Mouse (Mus musculus): ENCODE measurements around the gene Pnkp. TPM values are rescaled to one million over a fixed set of nuclear protein-coding genes. Genes with fewer than 3 reads are reported as not detected.

The Pnkp gene
- 26.4 and 29.7 TPM in 2 replicates for polyA plus RNA-seq (2014; fragmentation: Nextera tagmentation; extraction: Ambion mirVana)

DNA sequence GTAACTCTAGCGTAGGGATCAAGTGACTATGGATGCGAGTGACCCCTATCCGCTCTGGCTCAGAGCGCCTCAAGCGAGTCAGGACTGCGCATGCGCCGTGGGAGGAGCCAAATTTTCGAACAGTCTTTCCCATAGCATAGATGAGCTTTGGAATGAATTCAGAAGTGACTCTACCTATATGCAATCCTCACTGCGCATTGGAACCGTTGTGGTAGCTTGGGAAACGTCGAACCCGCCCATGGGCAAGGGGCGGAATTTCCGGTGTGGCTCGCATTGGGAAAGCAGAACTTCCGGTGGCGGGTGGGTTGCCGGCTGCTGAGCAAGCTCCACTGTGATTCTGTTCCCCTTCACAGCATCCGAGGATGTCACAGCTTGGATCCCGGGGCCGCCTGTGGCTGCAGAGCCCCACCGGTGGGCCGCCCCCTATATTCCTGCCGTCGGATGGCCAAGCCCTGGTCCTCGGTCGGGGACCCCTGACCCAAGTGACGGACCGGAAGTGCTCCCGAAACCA lies at the start of gene Pnkp:
Gene Pnkp, plus strand, starts transcription at position 98 of the 511 bp plus-strand sequence.
- H3K4me1 ChIP-seq (replicated peaks; ENCODE audit: control insufficient read depth, insufficient read depth, low read length): peaks cover 41% of the 10 kb centered on the region
- no peaks in the 10 kb centered on the region for H3K9me3 ChIP-seq (ENCODE audit: control insufficient read depth, low read length)
- H3K4me3 ChIP-seq (ENCODE audit: low read depth, low read length): peak within 1 kb of the TSS; percentile 80
- H3K27ac ChIP-seq (ENCODE audit: low read depth): peak within 1 kb of the TSS; percentile 83
- peak within 1 kb of the TSS; percentile 49 for H3K9ac ChIP-seq (ENCODE audit: low read length)
- peak within 1 kb of the TSS; percentile 98 for H3K4me2 ChIP-seq (ENCODE audit: low read length)
- no peaks in the 10 kb centered on the region for H3K27me3 ChIP-seq (replicated peaks; ENCODE audit: control insufficient read depth, insufficient read depth, low read length)
- peaks cover 20% of the 10 kb centered on the region for H3K36me3 ChIP-seq (ENCODE audit: control insufficient read depth, insufficient read depth, low read length)
- peak; percentile 95 for DNase-seq (ENCODE audit: low spot score)
- ATAC-seq (replicated peaks; ENCODE audit: low FRiP score, low TSS enrichment, low read depth): peak; percentile 22
- WGBS: under 1% methylated on average over 32 of the region's 32 CpGs

DNA sequence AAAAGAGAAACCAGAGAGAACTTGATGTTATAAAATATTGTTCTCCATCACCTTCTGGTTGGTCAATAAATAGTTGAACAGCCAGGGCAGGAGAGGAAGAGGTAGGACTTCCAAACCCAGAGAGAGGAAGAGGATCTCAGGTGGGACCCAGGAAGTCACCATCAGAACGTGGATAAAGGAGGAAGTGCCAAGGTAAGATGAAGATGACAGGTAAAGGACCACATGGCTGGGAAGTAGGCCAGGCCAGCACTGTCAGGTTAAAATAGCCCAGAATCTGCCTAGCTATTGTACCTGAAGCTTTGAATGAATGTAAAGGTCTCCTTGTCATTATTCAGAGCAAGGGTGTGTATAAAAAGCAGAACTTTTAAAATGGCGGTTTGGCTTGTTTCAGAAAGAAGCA lies 48.0 kb upstream of the Pnkp start:
- no peak overlapping the region for H3K4me2 ChIP-seq (ENCODE audit: low read length)
- no peaks in the 10 kb centered on the region for H3K4me1 ChIP-seq (replicated peaks; ENCODE audit: control insufficient read depth, insufficient read depth, low read length)
- H3K9me3 ChIP-seq (ENCODE audit: control insufficient read depth, low read length): no peaks in the 10 kb centered on the region
- H3K36me3 ChIP-seq (ENCODE audit: control insufficient read depth, insufficient read depth, low read length): peaks cover 11% of the 10 kb centered on the region; the same call in 1 of the 2 replicates
- H3K4me3 ChIP-seq (ENCODE audit: low read depth, low read length): no peak overlapping the region
- ATAC-seq (replicated peaks; ENCODE audit: low FRiP score, low TSS enrichment, low read depth) (no peak), DNase-seq (ENCODE audit: low spot score) (peak; percentile 2)
- 87% methylated on average over 2 of the region's 2 CpGs for WGBS
- no peaks in the 10 kb centered on the region for H3K27me3 ChIP-seq (replicated peaks; ENCODE audit: control insufficient read depth, insufficient read depth, low read length)
- no peak overlapping the region for H3K27ac ChIP-seq (ENCODE audit: low read depth)
- no peak overlapping the region for H3K9ac ChIP-seq (ENCODE audit: low read length)

- Histone ChIP-seq H3K9ac (ENCODE audit: low read length) (no peak overlapping the region), H3K4me1 (replicated peaks; ENCODE audit: control insufficient read depth, insufficient read depth, low read length) (no peaks in the 10 kb centered on the region), H3K36me3 (ENCODE audit: control insufficient read depth, insufficient read depth, low read length) (peaks cover 14% of the 10 kb centered on the region; the same call in 1 of the 2 replicates), H3K4me2 (ENCODE audit: low read length) (no peak overlapping the region), H3K27ac (ENCODE audit: low read depth) (no peak overlapping the region), H3K4me3 (ENCODE audit: low read depth, low read length) (no peak overlapping the region), H3K9me3 (ENCODE audit: control insufficient read depth, low read length) (no peaks in the 10 kb centered on the region), H3K27me3 (replicated peaks; ENCODE audit: control insufficient read depth, insufficient read depth, low read length) (no peaks in the 10 kb centered on the region)
- WGBS: 86% methylated on average over 3 of the region's 3 CpGs
- DNase-seq (ENCODE audit: low spot score) (peak; percentile 46), ATAC-seq (replicated peaks; ENCODE audit: low FRiP score, low TSS enrichment, low read depth) (no peak)
Observed at GRCm38 (mm10) chr7:44809466-44809865, 47.5 kb upstream of the Pnkp start.

DNA sequence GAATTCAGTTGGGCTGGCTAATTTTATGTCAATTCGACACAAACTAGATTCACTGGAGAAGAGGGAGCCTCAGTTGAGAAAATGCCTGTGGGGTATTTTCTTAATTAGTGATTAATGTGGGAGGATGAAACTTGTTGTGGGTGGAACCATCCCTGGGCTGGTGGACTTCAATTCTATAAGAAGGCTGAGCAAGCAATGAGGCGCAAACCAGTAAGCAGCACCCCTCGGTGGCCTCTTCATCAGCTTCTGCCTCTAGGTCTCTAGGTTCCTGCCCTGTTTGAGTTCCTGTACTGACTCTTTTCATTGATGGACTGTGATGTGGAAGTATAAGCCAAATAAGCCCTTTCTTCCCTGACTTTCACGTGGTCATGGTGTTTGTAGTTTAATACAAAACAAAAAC lies 46.6 kb upstream of the Pnkp start:
- Histone ChIP-seq H3K4me1 (replicated peaks; ENCODE audit: control insufficient read depth, insufficient read depth, low read length) (peaks cover 3% of the 10 kb centered on the region; the same call in 1 of the 2 replicates), H3K9ac (ENCODE audit: low read length) (no peak overlapping the region), H3K27me3 (replicated peaks; ENCODE audit: control insufficient read depth, insufficient read depth, low read length) (no peaks in the 10 kb centered on the region), H3K27ac (ENCODE audit: low read depth) (no peak overlapping the region), H3K9me3 (ENCODE audit: control insufficient read depth, low read length) (no peaks in the 10 kb centered on the region), H3K4me3 (ENCODE audit: low read depth, low read length) (no peak overlapping the region), H3K36me3 (ENCODE audit: control insufficient read depth, insufficient read depth, low read length) (peaks cover 14% of the 10 kb centered on the region; the same call in 1 of the 2 replicates), H3K4me2 (ENCODE audit: low read length) (no peak overlapping the region)
- ATAC-seq (replicated peaks; ENCODE audit: low FRiP score, low TSS enrichment, low read depth) (no peak), DNase-seq (ENCODE audit: low spot score) (peak; percentile 10)
- WGBS: 82% methylated on average over 4 of the region's 4 CpGs

DNA sequence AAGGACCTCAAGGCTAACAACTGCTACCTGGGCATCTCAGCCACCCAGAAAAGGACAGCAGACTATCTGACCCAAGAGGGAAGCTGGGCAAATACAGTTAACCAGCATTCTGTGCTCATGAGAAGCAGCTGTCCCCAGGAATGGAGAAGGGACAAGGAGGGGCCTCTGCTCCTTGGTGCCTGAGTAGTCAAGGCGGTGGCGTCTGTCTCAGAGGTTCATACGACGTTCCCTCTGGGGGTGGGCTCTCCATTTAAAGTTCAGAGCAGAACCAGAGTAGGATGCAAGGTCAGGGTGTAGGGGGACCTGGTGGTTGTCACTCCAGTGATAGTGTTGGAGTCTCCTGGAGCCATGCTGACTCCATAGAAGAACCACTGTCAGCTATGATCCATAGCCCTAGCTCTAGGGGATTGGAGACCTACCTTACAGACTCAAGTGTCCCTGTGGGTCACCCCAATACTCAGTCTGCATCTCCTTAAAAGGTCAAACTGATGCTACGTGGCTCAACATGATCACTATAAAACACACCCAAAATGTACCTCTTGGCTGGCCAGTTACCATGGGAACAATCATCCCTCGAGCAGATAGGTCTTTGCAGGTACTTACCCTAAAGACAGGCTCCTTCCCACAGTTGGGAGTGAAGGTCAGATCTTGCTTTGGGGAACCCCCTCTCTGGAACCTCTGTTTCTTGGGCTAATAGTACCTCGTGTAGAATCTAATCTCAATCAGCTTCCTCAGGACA lies 46.0 kb upstream of the Pnkp start:
- no peak for ATAC-seq (replicated peaks; ENCODE audit: low FRiP score, low TSS enrichment, low read depth)
- no peaks in the 10 kb centered on the region for H3K9me3 ChIP-seq (ENCODE audit: control insufficient read depth, low read length)
- H3K27ac ChIP-seq (ENCODE audit: low read depth): no peak overlapping the region
- peaks cover 14% of the 10 kb centered on the region; the same call in 1 of the 2 replicates for H3K36me3 ChIP-seq (ENCODE audit: control insufficient read depth, insufficient read depth, low read length)
- peak; percentile 9 for DNase-seq (ENCODE audit: low spot score)
- peaks cover 3% of the 10 kb centered on the region; the same call in 1 of the 2 replicates for H3K4me1 ChIP-seq (replicated peaks; ENCODE audit: control insufficient read depth, insufficient read depth, low read length)
- 85% methylated on average over 7 of the region's 7 CpGs for WGBS
- H3K4me2 ChIP-seq (ENCODE audit: low read length): no peak overlapping the region
- H3K4me3 ChIP-seq (ENCODE audit: low read depth, low read length): no peak overlapping the region
- no peak overlapping the region for H3K9ac ChIP-seq (ENCODE audit: low read length)
- no peaks in the 10 kb centered on the region for H3K27me3 ChIP-seq (replicated peaks; ENCODE audit: control insufficient read depth, insufficient read depth, low read length)

GRCm38 (mm10) chr7:44812651-44813325 lies 44.2 kb upstream of the Pnkp start:
- no peak overlapping the region for H3K9ac ChIP-seq (ENCODE audit: low read length)
- peaks cover 9% of the 10 kb centered on the region for H3K4me1 ChIP-seq (replicated peaks; ENCODE audit: control insufficient read depth, insufficient read depth, low read length)
- ATAC-seq (replicated peaks; ENCODE audit: low FRiP score, low TSS enrichment, low read depth) (no peak), DNase-seq (ENCODE audit: low spot score) (peak; percentile 39)
- H3K27me3 ChIP-seq (replicated peaks; ENCODE audit: control insufficient read depth, insufficient read depth, low read length): no peaks in the 10 kb centered on the region
- no peak overlapping the region for H3K27ac ChIP-seq (ENCODE audit: low read depth)
- WGBS: 93% methylated on average over 20 of the region's 20 CpGs
- H3K4me2 ChIP-seq (ENCODE audit: low read length): no peak overlapping the region
- no peaks in the 10 kb centered on the region for H3K9me3 ChIP-seq (ENCODE audit: control insufficient read depth, low read length)
- peaks cover 14% of the 10 kb centered on the region; the same call in 1 of the 2 replicates for H3K36me3 ChIP-seq (ENCODE audit: control insufficient read depth, insufficient read depth, low read length)
- H3K4me3 ChIP-seq (ENCODE audit: low read depth, low read length): no peak overlapping the region

DNA sequence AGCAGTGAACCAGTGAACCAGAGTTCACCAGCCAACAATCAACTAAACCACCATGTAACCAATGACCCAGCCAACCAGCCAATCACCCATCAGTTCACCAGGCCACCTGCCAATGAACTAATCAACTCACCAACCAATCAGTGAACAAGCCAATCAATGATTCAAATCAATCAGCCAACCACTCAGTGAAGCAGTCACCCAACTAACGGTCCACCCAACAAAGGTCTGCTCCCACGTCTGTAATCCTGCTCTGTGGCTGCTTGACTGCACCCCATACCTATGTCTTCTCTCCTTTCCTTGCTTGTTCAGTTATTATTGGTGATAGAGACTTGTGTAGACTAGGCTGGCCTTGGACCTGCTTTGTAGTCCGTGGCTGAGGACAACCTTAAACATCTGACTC lies 43.0 kb upstream of the Pnkp start:
- Histone ChIP-seq H3K4me2 (ENCODE audit: low read length) (no peak overlapping the region), H3K9me3 (ENCODE audit: control insufficient read depth, low read length) (no peaks in the 10 kb centered on the region), H3K27ac (ENCODE audit: low read depth) (no peak overlapping the region), H3K9ac (ENCODE audit: low read length) (no peak overlapping the region), H3K4me3 (ENCODE audit: low read depth, low read length) (no peak overlapping the region), H3K4me1 (replicated peaks; ENCODE audit: control insufficient read depth, insufficient read depth, low read length) (peaks cover 19% of the 10 kb centered on the region), H3K27me3 (replicated peaks; ENCODE audit: control insufficient read depth, insufficient read depth, low read length) (no peaks in the 10 kb centered on the region), H3K36me3 (ENCODE audit: control insufficient read depth, insufficient read depth, low read length) (peaks cover 14% of the 10 kb centered on the region; the same call in 1 of the 2 replicates)
- DNase-seq (ENCODE audit: low spot score): peak; percentile 16
- WGBS: 93% methylated on average over 3 of the region's 3 CpGs
- no peak for ATAC-seq (replicated peaks; ENCODE audit: low FRiP score, low TSS enrichment, low read depth)

- Histone ChIP-seq H3K36me3 (ENCODE audit: control insufficient read depth, insufficient read depth, low read length) (peaks cover 14% of the 10 kb centered on the region; the same call in 1 of the 2 replicates), H3K27ac (ENCODE audit: low read depth) (no peak overlapping the region), H3K9me3 (ENCODE audit: control insufficient read depth, low read length) (no peaks in the 10 kb centered on the region), H3K9ac (ENCODE audit: low read length) (no peak overlapping the region), H3K4me1 (replicated peaks; ENCODE audit: control insufficient read depth, insufficient read depth, low read length) (peaks cover 22% of the 10 kb centered on the region), H3K27me3 (replicated peaks; ENCODE audit: control insufficient read depth, insufficient read depth, low read length) (no peaks in the 10 kb centered on the region), H3K4me3 (ENCODE audit: low read depth, low read length) (no peak overlapping the region), H3K4me2 (ENCODE audit: low read length) (no peak overlapping the region)
- no peak for ATAC-seq (replicated peaks; ENCODE audit: low FRiP score, low TSS enrichment, low read depth)
- DNase-seq (ENCODE audit: low spot score): no peak
- 85% methylated on average over 4 of the region's 4 CpGs for WGBS
Observed at GRCm38 (mm10) chr7:44814423-44814822, 42.5 kb upstream of the Pnkp start.
